Mouse (Mus musculus): ENCODE data around the gene Anxa5. TPM values are rescaled to one million over a fixed set of nuclear protein-coding genes. Genes with fewer than 3 reads are reported as not detected.
A peak's percentile ranks its signal among the peaks of the same experiment; 100 is the strongest.

Gene Anxa5
- polyA plus RNA-seq, 1 experiment from 2014 or later, result 211 TPM

- H3K9me3 ChIP-seq, result no peaks in the 10 kb centered on the region
- H3K9ac ChIP-seq, result no peak overlapping the region
- H3K36me3 ChIP-seq, result no peaks in the 10 kb centered on the region
- H3K4me2 ChIP-seq, result no peak overlapping the region
- no peaks in the 10 kb centered on the region for H3K27me3 ChIP-seq
- no peak overlapping the region for H3K27ac ChIP-seq (replicated peaks)
- WGBS, result 0% methylated on average over 2 of the region's 2 CpGs
- peak; percentile 72 for ATAC-seq (ENCODE audit: low read depth)
- H3K4me1 ChIP-seq (replicated peaks), result no peaks in the 10 kb centered on the region
- no peak overlapping the region for H3K4me3 ChIP-seq
Observed at GRCm38 (mm10) chr3:36442426-36442825, 33.3 kb downstream of the Anxa5 start.

DNA sequence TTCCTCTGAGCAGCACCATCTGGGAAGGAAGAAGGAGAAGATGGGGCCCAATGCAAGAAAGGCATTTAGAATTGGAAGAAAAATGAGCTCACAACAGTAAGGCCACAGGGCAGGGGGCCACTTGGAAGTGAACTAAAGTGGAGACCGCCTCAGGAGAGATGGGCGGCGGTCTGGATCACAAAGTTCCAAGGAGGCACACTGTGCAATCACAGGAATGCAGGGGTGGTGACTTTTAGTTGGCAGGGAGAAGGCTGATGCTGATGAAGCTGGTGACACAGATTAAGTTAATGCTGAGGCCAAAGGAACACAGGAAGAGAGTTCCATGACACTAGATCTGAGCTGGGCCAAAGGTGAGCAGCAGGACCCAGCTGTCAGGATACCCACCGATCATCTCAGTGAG, 35.4 kb downstream of the Anxa5 start:
- Histone ChIP-seq H3K4me2 (no peak overlapping the region), H3K27me3 (no peaks in the 10 kb centered on the region), H3K4me3 (no peak overlapping the region), H3K9me3 (no peaks in the 10 kb centered on the region), H3K27ac (replicated peaks) (no peak overlapping the region), H3K36me3 (no peaks in the 10 kb centered on the region), H3K4me1 (replicated peaks) (no peaks in the 10 kb centered on the region), H3K9ac (no peak overlapping the region)
- no peak for ATAC-seq (ENCODE audit: low read depth)
- 81% methylated on average over 4 of the region's 4 CpGs for WGBS

DNA sequence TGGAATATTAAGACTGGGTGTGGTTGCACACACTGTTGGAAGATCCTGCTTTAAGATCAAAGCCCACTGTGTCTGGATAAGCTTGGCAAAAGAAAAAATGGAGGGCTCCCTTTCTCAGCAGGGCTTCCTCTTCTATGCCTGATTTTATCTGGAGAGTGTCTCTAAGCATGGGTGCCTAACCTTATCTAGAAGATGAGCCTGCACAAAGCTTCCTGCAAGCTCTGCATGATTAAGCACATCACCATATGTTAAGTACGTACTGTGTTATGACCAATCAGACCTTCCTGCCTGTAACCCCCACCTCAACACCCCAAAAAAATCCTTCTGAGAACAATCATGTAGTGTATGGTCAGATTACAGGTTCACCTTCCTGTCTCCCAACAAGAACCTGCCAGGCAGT, 45.3 kb downstream of the Anxa5 start:
- WGBS, result 96% methylated on average over 1 of the region's 1 CpGs
- Histone ChIP-seq H3K27me3 (no peaks in the 10 kb centered on the region), H3K36me3 (no peaks in the 10 kb centered on the region), H3K9ac (no peak overlapping the region), H3K4me3 (no peak overlapping the region), H3K27ac (replicated peaks) (no peak overlapping the region), H3K9me3 (no peaks in the 10 kb centered on the region), H3K4me2 (no peak overlapping the region), H3K4me1 (replicated peaks) (no peaks in the 10 kb centered on the region)
- no peak for ATAC-seq (ENCODE audit: low read depth)

GRCm38 (mm10) chr3:36427386-36427785, 48.3 kb downstream of the Anxa5 start:
- Histone ChIP-seq H3K36me3 (no peaks in the 10 kb centered on the region), H3K9me3 (no peaks in the 10 kb centered on the region), H3K4me1 (replicated peaks) (no peaks in the 10 kb centered on the region), H3K27ac (replicated peaks) (no peak overlapping the region), H3K9ac (no peak overlapping the region), H3K4me3 (no peak overlapping the region), H3K27me3 (no peaks in the 10 kb centered on the region), H3K4me2 (no peak overlapping the region)
- 94% methylated on average over 8 of the region's 8 CpGs for WGBS
- no peak for ATAC-seq (ENCODE audit: low read depth)

DNA sequence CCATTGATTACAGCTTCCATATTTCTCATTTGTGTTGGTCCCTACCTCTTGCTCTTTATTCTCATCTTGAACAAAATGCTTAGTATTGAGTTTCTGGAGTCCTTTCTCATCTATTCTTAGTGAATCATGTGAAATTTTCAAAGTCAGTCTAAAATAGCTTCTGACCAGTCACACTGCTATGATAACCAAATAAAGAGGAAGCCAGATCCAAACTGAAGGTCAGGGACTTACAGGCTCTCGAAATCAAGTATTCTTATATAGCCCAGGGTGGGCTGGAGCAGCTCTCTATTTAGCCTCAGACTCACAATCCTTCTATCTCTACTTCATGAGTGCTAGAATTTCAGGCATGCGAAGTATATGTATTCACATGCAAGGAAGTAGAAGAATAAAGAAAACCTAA, 66.2 kb downstream of the Anxa5 start:
- Histone ChIP-seq H3K4me1 (replicated peaks) (no peaks in the 10 kb centered on the region; the same call in 1 of the 2 replicates), H3K36me3 (no peaks in the 10 kb centered on the region), H3K4me3 (no peak overlapping the region), H3K9me3 (no peaks in the 10 kb centered on the region), H3K4me2 (no peak overlapping the region), H3K9ac (no peak overlapping the region), H3K27ac (replicated peaks) (no peak overlapping the region), H3K27me3 (no peaks in the 10 kb centered on the region)
- ATAC-seq (ENCODE audit: low read depth), result no peak
- 82% methylated on average over 2 of the region's 2 CpGs for WGBS

DNA sequence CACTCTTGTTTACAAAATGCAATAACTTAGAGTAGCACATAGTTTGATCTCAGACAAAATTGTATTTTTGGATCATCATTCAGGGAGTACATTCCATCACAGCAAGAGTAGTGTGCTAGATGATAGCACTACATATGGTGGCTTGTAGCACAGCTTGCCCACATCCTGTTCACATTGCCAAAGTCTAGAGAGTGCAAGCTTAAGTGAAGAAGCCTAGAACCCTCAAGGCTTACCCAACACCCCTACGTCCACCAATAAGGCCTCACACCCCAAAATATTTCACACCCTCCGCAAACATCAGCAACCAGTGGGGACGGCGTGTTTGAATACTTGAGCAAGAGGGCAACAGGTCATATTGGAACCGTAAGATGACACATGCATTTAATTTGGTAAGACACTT, 68.7 kb downstream of the Anxa5 start:
- H3K4me1 ChIP-seq (replicated peaks), result no peaks in the 10 kb centered on the region; the same call in 1 of the 2 replicates
- WGBS, result 93% methylated on average over 5 of the region's 5 CpGs
- H3K4me2 ChIP-seq, result no peak overlapping the region
- H3K9me3 ChIP-seq, result no peaks in the 10 kb centered on the region
- no peak overlapping the region for H3K27ac ChIP-seq (replicated peaks)
- H3K27me3 ChIP-seq, result no peaks in the 10 kb centered on the region
- H3K4me3 ChIP-seq, result no peak overlapping the region
- no peaks in the 10 kb centered on the region for H3K36me3 ChIP-seq
- ATAC-seq (ENCODE audit: low read depth), result no peak
- H3K9ac ChIP-seq, result no peak overlapping the region

DNA sequence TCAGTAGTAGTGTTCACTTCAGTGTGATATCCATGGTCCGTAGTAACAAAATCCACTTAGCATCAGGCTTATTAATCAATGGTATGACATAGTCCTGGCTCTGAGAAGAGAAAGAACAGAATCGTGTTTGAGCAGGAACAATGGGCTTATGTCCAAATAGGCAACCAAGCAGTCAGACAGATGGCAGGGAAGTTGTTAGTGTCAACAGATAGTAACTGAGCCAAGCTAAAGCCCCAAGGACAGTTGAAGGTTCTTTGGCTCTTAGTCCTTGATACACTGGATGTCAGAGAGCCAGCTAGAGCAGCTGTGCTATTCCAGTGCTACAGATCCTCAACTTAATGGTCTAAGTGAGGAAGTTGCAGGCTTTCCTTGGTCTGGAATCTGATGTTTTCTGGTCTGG, 69.4 kb downstream of the Anxa5 start:
- Histone ChIP-seq H3K27ac (replicated peaks) (no peak overlapping the region), H3K36me3 (no peaks in the 10 kb centered on the region), H3K4me2 (no peak overlapping the region), H3K4me3 (no peak overlapping the region), H3K4me1 (replicated peaks) (no peaks in the 10 kb centered on the region; the same call in 1 of the 2 replicates), H3K27me3 (no peaks in the 10 kb centered on the region), H3K9ac (no peak overlapping the region), H3K9me3 (no peaks in the 10 kb centered on the region)
- WGBS, result 74% methylated on average over 2 of the region's 2 CpGs
- no peak for ATAC-seq (ENCODE audit: low read depth)

DNA sequence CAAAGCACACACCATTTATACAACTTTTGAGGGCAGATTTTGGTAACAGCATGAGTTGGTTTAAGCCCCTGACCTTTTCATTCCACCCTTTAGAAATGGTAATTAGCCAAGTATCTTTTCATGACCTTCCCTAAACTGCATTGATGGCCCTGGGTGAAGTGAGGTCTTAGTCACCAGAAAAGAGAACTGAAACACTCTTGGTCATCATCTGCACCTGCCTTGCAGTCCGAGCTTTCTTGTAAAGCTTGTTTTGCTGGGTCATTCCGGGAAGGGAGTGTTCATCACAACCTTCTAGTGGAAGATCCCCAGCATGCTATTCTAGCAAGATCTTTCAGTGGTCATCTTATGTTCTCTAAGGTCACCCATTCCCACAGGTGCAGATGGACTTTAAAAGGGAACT, 73.8 kb downstream of the Anxa5 start:
- H3K9me3 ChIP-seq, result no peaks in the 10 kb centered on the region
- H3K4me1 ChIP-seq (replicated peaks), result no peaks in the 10 kb centered on the region
- ATAC-seq (ENCODE audit: low read depth), result no peak
- no peak overlapping the region for H3K9ac ChIP-seq
- no peaks in the 10 kb centered on the region for H3K27me3 ChIP-seq
- WGBS, result 67% methylated on average over 2 of the region's 2 CpGs
- no peaks in the 10 kb centered on the region for H3K36me3 ChIP-seq
- no peak overlapping the region for H3K4me2 ChIP-seq
- no peak overlapping the region for H3K27ac ChIP-seq (replicated peaks)
- H3K4me3 ChIP-seq, result no peak overlapping the region

GRCm38 (mm10) chr3:36400657-36401056, 75.0 kb downstream of the Anxa5 start:
- ATAC-seq (ENCODE audit: low read depth), result no peak
- no peak overlapping the region for H3K27ac ChIP-seq (replicated peaks)

More at GRCm38 (mm10) chr3:36400657-36401056, 75.0 kb downstream of the Anxa5 start:
- no peak overlapping the region for H3K4me3 ChIP-seq
- no peaks in the 10 kb centered on the region for H3K27me3 ChIP-seq
- no peaks in the 10 kb centered on the region for H3K9me3 ChIP-seq
- no peaks in the 10 kb centered on the region for H3K36me3 ChIP-seq
- H3K4me2 ChIP-seq, result no peak overlapping the region
- no peaks in the 10 kb centered on the region for H3K4me1 ChIP-seq (replicated peaks)
- H3K9ac ChIP-seq, result no peak overlapping the region
- 84% methylated on average over 10 of the region's 10 CpGs for WGBS

Small RNA genes within 50 kb of the gene (microRNA-seq; reads per million reads assigned to microRNA genes)
- gene Mir7009, result not detected

Other genes starting within 250 kb of the Anxa5 start
- 0.34 and 0.59 TPM in 2 replicates for gene 1810062G17Rik, start within 50 bp of the Anxa5 start, polyA plus RNA-seq (2015; fragmentation: Nextera tagmentation; extraction: Ambion mirVana)
- gene Gm11549, start 45.9 kb upstream of the Anxa5 start, polyA plus RNA-seq (2015; fragmentation: Nextera tagmentation; extraction: Ambion mirVana), result 1.9 and 2.2 TPM in 2 replicates
- gene Exosc9, start 76.7 kb upstream of the Anxa5 start, polyA plus RNA-seq (2015; fragmentation: Nextera tagmentation; extraction: Ambion mirVana), result 94.8 and 95.5 TPM in 2 replicates
- gene Ccna2, start 96.3 kb upstream of the Anxa5 start, polyA plus RNA-seq (2015; fragmentation: Nextera tagmentation; extraction: Ambion mirVana), result 33.4 and 43.6 TPM in 2 replicates
- gene Bbs7, start 137.6 kb upstream of the Anxa5 start, polyA plus RNA-seq (2015; fragmentation: Nextera tagmentation; extraction: Ambion mirVana), result 19.4 and 20.5 TPM in 2 replicates
- 9.6 and 12.0 TPM in 2 replicates for gene Trpc3, start 214.3 kb upstream of the Anxa5 start, polyA plus RNA-seq (2015; fragmentation: Nextera tagmentation; extraction: Ambion mirVana)